ENCODE assay signal across 14 mouse cellular contexts in genomic region chr17:84477176-84477575, GRCm38 (mm10).
"Had no signal": no experiment of that assay in that cellular context is flagged by ENCODE, and none has a peak within 500 bp of the region (broad histone marks: within the 10 kb centered on the region; RNA-seq: fewer than 3 reads in every experiment).

No protein-coding gene starts in this region.

- H3K36me3 ChIP-seq: limb, embryonic 13.5 days; midbrain, embryonic 10.5 days; neural tube, embryonic 15.5 days had no signal

- H3K4me3 ChIP-seq: layer of hippocampus, adult 2 months; limb, embryonic 13.5 days; midbrain, embryonic 10.5 days; myocyte; neural tube, embryonic 15.5 days had no signal

- H3K9me3 ChIP-seq: limb, embryonic 13.5 days; midbrain, embryonic 10.5 days; neural tube, embryonic 15.5 days had no signal

- H3K27me3 ChIP-seq: limb, embryonic 13.5 days; neural tube, embryonic 15.5 days had no signal

- H3K9ac ChIP-seq: limb, embryonic 13.5 days; liver, embryonic 14.5 days; lung, embryonic 14.5 days; neural tube, embryonic 15.5 days had no signal

- DNase-seq: kidney, adult 18-20 months; kidney, postnatal 10 days; kidney, postnatal 4 days; left cerebral cortex, postnatal 4 days; lung, embryonic 14.5 days; midbrain, embryonic 14.5 days; thymus, adult 2 months; thymus, postnatal 36 days had no signal

- H3K27ac ChIP-seq: layer of hippocampus, adult 2 months; limb, embryonic 13.5 days; liver, embryonic 14.5 days; midbrain, embryonic 10.5 days; neural tube, embryonic 15.5 days had no signal

- H3K4me1 ChIP-seq: limb, embryonic 13.5 days had no signal

- H3K4me2 ChIP-seq: limb, embryonic 13.5 days; lung, embryonic 14.5 days; neural tube, embryonic 15.5 days had no signal
